Mouse (Mus musculus): ENCODE measurements around the gene Hsd3b7.
"Not testable (repeated sequence)": the region's sequence is repeated elsewhere in the genome, so short reads cannot be mapped to it uniquely, and the experiment has no call there.

Gene Hsd3b7

DNA sequence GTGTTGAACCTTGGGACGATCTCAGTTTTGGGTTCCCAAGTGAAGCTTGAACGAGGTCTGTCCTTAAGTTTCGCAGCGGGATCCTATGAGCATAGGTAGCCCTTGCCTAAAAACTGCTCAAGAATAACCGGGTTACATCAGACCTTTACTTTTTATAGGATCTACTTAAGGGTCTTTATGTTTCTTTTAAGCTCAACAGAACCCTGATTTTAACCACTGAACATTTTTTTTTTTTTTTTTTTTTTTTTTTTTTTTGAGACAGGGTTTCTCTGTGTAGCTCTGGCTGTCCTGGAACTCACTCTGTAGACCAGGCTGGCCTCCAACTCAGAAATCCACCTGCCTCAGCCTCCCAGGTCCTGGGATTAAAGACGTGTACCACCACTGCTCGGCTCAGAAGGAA, 24.6 kb upstream of the Hsd3b7 start:
- DNase-seq (ENCODE audit: extremely low read depth, low read depth, low spot score) = not testable (repeated sequence)

GRCm38 (mm10) chr7:127776426-127776825, 24.0 kb upstream of the Hsd3b7 start, which contains the start of gene Setd1a:
Gene Setd1a, plus strand, starts transcription at chr7:127776670.
- no peak for DNase-seq (ENCODE audit: extremely low read depth, low read depth, low spot score)

DNA sequence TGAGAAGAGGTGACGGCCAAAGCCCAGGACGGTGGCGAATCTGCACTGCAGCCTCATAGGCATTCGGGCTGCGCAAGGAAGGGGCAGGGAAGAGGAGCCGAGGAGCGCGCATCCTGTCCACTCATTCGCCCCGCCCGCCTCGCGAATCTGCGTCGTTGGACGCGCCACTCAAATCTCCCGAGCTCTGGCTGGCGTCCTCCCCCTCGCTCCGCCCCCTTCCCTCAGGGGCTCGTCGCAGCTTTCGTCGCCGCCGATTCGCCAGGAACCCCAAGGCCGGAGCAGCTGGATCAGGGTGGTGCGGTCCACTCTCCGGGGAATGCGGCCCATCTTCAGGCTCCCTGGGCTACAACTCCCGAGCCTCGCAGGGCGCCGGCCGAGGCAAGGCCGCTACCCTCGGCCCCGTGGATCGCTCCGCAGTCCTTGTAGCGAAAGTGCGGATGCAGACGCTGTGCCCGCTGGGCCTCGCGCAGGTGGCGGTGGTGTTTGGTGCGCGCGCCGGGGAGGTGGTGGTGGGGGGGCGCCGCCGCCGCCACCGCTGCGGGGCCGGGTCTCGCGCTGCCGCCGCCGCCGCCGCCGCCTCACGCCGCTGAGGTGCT, 23.4 kb upstream of the Hsd3b7 start:
- no peak for DNase-seq (ENCODE audit: extremely low read depth, low read depth, low spot score)

- DNase-seq (ENCODE audit: extremely low read depth, low read depth, low spot score) = no peak
These were observed 22.7 kb upstream of the Hsd3b7 start for GRCm38 (mm10) chr7:127777474-127778266.

- DNase-seq (ENCODE audit: extremely low read depth, low read depth, low spot score) = no peak
These were observed 22.1 kb upstream of the Hsd3b7 start for GRCm38 (mm10) chr7:127778350-127778749.

DNA sequence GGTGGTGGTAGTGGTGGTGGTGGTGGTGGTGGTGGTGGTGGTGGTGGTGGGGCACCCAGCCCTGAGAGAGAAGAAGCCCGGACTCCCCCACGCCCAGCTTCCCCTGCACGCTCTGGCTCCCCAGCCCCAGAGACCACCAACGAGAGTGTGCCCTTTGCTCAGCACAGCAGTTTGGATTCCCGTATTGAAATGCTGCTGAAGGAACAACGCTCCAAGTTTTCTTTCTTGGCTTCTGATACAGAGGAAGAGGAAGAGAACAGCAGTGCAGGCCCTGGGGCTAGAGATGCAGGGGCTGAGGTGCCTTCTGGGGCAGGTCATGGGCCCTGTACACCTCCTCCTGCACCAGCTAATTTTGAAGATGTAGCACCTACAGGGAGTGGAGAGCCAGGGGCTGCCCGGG, 15.1 kb upstream of the Hsd3b7 start, which contains the start of gene Gm49388:
Gene Gm49388, plus strand, starts transcription at position 301 of the 400 bp plus-strand sequence.
- DNase-seq (ENCODE audit: extremely low read depth, low read depth, low spot score) = no peak

DNA sequence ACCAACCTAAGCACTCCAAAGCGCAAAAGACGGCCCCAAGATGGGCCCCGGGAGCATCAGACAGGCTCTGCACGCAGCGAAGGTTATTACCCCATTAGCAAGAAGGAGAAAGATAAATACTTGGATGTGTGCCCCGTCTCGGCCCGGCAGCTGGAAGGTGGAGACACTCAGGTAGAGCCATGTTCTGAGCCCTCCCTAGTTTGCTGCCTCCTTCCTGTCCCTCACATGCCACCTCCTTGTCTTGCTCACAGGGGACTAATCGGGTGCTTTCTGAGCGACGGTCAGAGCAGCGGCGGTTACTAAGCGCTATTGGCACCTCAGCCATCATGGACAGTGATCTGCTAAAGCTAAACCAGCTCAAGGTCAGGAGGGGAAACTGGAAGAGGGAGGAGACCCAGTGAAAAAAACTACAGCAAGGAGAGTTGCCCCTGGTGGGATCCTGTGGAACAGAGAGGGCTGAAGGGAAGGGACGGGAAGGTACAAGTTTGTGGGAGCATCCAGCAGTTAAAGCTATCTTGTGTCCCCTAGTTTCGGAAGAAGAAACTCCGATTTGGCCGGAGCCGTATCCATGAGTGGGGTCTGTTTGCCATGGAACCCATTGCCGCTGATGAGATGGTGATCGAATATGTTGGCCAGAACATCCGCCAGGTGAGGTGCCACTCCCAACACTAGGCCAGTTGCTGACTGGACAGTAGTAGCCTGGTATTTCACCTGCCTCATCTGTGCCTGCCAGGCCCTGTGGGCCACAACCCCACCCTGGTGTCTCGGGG, 3.1 kb upstream of the Hsd3b7 start:
- no peak for DNase-seq (ENCODE audit: extremely low read depth, low read depth, low spot score)

GRCm38 (mm10) chr7:127798591-127798990, 1.8 kb upstream of the Hsd3b7 start:
- DNase-seq (ENCODE audit: extremely low read depth, low read depth, low spot score) = no peak

- no peak for DNase-seq (ENCODE audit: extremely low read depth, low read depth, low spot score)
These were observed 1.2 kb upstream of the Hsd3b7 start for GRCm38 (mm10) chr7:127799211-127799610.

DNA sequence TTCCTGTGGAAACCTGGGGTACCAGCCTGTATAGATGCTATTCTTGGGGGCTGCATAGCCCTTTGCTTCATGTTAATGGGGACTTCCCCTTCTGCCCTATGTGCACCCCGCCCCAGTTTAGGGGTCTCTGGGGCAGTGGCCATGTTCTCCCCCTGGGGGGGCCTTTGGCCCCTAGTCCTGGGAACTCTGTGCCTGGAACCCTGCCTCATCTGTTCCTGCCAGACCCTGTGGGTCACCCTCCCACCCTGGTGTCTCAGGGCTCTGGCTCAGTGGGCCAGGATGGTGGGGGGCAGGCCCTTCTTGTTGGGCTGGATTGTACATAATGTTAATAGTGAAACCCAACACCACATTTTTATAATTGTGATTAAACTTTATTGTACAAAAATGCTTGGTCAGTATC, 666 bp upstream of the Hsd3b7 start:
- no peak for DNase-seq (ENCODE audit: extremely low read depth, low read depth, low spot score)

GRCm38 (mm10) chr7:127801010-127801621, 712 bp downstream of the Hsd3b7 start:
- no peak for DNase-seq (ENCODE audit: extremely low read depth, low read depth, low spot score)

GRCm38 (mm10) chr7:127802313-127802712, 1.9 kb downstream of the Hsd3b7 start:
- DNase-seq (ENCODE audit: extremely low read depth, low read depth, low spot score) = no peak

DNA sequence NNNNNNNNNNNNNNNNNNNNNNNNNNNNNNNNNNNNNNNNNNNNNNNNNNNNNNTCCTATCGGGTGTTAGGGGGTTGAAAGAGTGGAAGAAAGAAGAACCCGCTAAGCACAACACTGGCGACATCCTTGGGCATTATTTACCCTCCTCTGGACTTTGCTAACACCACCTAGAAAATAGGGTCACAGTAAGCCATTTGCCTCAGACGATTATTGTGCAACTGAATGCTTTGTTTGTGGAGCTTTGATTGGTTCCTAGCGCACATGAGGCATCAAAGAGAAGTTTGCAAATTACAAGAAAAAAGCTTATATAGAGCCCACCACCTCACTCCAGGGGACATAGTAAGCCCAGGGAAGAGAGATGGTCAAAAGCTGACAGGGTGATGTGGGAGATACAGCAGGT, 8.4 kb downstream of the Hsd3b7 start:
- DNase-seq (ENCODE audit: extremely low read depth, low read depth, low spot score) = no peak

- no peak for DNase-seq (ENCODE audit: extremely low read depth, low read depth, low spot score)
These were observed 9.4 kb downstream of the Hsd3b7 start for GRCm38 (mm10) chr7:127809846-127810245.

GRCm38 (mm10) chr7:127810650-127811049, 10.2 kb downstream of the Hsd3b7 start:
- DNase-seq (ENCODE audit: extremely low read depth, low read depth, low spot score) = no peak

- no peak for DNase-seq (ENCODE audit: extremely low read depth, low read depth, low spot score)
These were observed 10.8 kb downstream of the Hsd3b7 start for GRCm38 (mm10) chr7:127811240-127811639.

- DNase-seq (ENCODE audit: extremely low read depth, low read depth, low spot score) = peak; percentile 71
These were observed 11.9 kb downstream of the Hsd3b7 start for GRCm38 (mm10) chr7:127812292-127812691.

GRCm38 (mm10) chr7:127813821-127814220, 13.4 kb downstream of the Hsd3b7 start:
- DNase-seq (ENCODE audit: extremely low read depth, low read depth, low spot score) = no peak

- DNase-seq (ENCODE audit: extremely low read depth, low read depth, low spot score) = peak; percentile 81
These were observed 14.0 kb downstream of the Hsd3b7 start for GRCm38 (mm10) chr7:127814241-127814921.

GRCm38 (mm10) chr7:127815116-127815665, 14.8 kb downstream of the Hsd3b7 start:
- no peak for DNase-seq (ENCODE audit: extremely low read depth, low read depth, low spot score)
